Mouse (Mus musculus): ENCODE measurements around the gene Med16. TPM values are rescaled to one million over a fixed set of nuclear protein-coding genes. Genes with fewer than 3 reads are reported as not detected.
"Not testable (repeated sequence)": the region's sequence is repeated elsewhere in the genome, so short reads cannot be mapped to it uniquely, and the experiment has no call there.

Gene Med16
- polyA plus RNA-seq, 1 experiment from 2014 or later, result 46.3 TPM

- H3K4me2 ChIP-seq (ENCODE audit: low read length); H3K9me3 ChIP-seq (ENCODE audit: control insufficient read depth, low read length); H3K27me3 ChIP-seq (replicated peaks; ENCODE audit: control insufficient read depth, insufficient read depth, low read length); ATAC-seq (replicated peaks; ENCODE audit: low FRiP score, low TSS enrichment, low read depth); DNase-seq (ENCODE audit: low spot score); H3K4me3 ChIP-seq (ENCODE audit: low read depth, low read length); H3K27ac ChIP-seq (ENCODE audit: low read depth); H3K9ac ChIP-seq (ENCODE audit: low read length); H3K36me3 ChIP-seq (ENCODE audit: control insufficient read depth, insufficient read depth, low read length): not testable (repeated sequence)
- WGBS, result 52% methylated on average over 2 of the region's 3 CpGs
- H3K4me1 ChIP-seq (replicated peaks; ENCODE audit: control insufficient read depth, insufficient read depth, low read length), result peaks cover 13% of the 10 kb centered on the region; the same call in 1 of the 2 replicates
Measured at GRCm38 (mm10) chr10:79884938-79885337, 23.8 kb downstream of the Med16 start.

GRCm38 (mm10) chr10:79884446-79884845 lies 24.3 kb downstream of the Med16 start:
- ATAC-seq (replicated peaks; ENCODE audit: low FRiP score, low TSS enrichment, low read depth) (no peak), DNase-seq (ENCODE audit: low spot score) (no peak)
- no peak overlapping the region for H3K4me3 ChIP-seq (ENCODE audit: low read depth, low read length)
- 67% methylated on average over 4 of the region's 4 CpGs for WGBS
- H3K27ac ChIP-seq (ENCODE audit: low read depth), result no peak overlapping the region
- no peaks in the 10 kb centered on the region for H3K27me3 ChIP-seq (replicated peaks; ENCODE audit: control insufficient read depth, insufficient read depth, low read length)
- no peak overlapping the region for H3K9ac ChIP-seq (ENCODE audit: low read length)
- H3K36me3 ChIP-seq (ENCODE audit: control insufficient read depth, insufficient read depth, low read length), result no peaks in the 10 kb centered on the region
- H3K9me3 ChIP-seq (ENCODE audit: control insufficient read depth, low read length), result no peaks in the 10 kb centered on the region
- H3K4me2 ChIP-seq (ENCODE audit: low read length), result no peak overlapping the region
- peaks cover 13% of the 10 kb centered on the region; the same call in 1 of the 2 replicates for H3K4me1 ChIP-seq (replicated peaks; ENCODE audit: control insufficient read depth, insufficient read depth, low read length)

GRCm38 (mm10) chr10:79883297-79884084 lies 25.2 kb downstream of the Med16 start:
- Histone ChIP-seq H3K9ac (ENCODE audit: low read length) (no peak overlapping the region), H3K4me3 (ENCODE audit: low read depth, low read length) (no peak overlapping the region), H3K4me1 (replicated peaks; ENCODE audit: control insufficient read depth, insufficient read depth, low read length) (peaks cover 13% of the 10 kb centered on the region; the same call in 1 of the 2 replicates), H3K4me2 (ENCODE audit: low read length) (no peak overlapping the region), H3K27me3 (replicated peaks; ENCODE audit: control insufficient read depth, insufficient read depth, low read length) (no peaks in the 10 kb centered on the region), H3K36me3 (ENCODE audit: control insufficient read depth, insufficient read depth, low read length) (no peaks in the 10 kb centered on the region), H3K9me3 (ENCODE audit: control insufficient read depth, low read length) (no peaks in the 10 kb centered on the region), H3K27ac (ENCODE audit: low read depth) (no peak overlapping the region)
- peak; percentile 87 for DNase-seq (ENCODE audit: low spot score)
- ATAC-seq (replicated peaks; ENCODE audit: low FRiP score, low TSS enrichment, low read depth), result 0 out of 2 replicates have a peak, but pooled peaks have one; percentile 7
- WGBS, result 20% methylated on average over 22 of the region's 22 CpGs

GRCm38 (mm10) chr10:79881981-79882380 lies 26.7 kb downstream of the Med16 start:
- Histone ChIP-seq H3K9ac (ENCODE audit: low read length) (peak overlapping the region; percentile 29; the same call in 1 of the 2 replicates), H3K9me3 (ENCODE audit: control insufficient read depth, low read length) (no peaks in the 10 kb centered on the region), H3K27ac (ENCODE audit: low read depth) (no peak overlapping the region), H3K27me3 (replicated peaks; ENCODE audit: control insufficient read depth, insufficient read depth, low read length) (no peaks in the 10 kb centered on the region), H3K4me3 (ENCODE audit: low read depth, low read length) (peak overlapping the region; percentile 18; the same call in 1 of the 2 replicates), H3K4me1 (replicated peaks; ENCODE audit: control insufficient read depth, insufficient read depth, low read length) (peaks cover 13% of the 10 kb centered on the region; the same call in 1 of the 2 replicates), H3K36me3 (ENCODE audit: control insufficient read depth, insufficient read depth, low read length) (no peaks in the 10 kb centered on the region), H3K4me2 (ENCODE audit: low read length) (peak overlapping the region; percentile 42)
- ATAC-seq (replicated peaks; ENCODE audit: low FRiP score, low TSS enrichment, low read depth) (0 out of 2 replicates have a peak, but pooled peaks have one; percentile 21), DNase-seq (ENCODE audit: low spot score) (no peak)
- WGBS, result 7% methylated on average over 22 of the region's 22 CpGs

- Histone ChIP-seq H3K4me3 (ENCODE audit: low read depth, low read length) (no peak overlapping the region), H3K9ac (ENCODE audit: low read length) (no peak overlapping the region), H3K36me3 (ENCODE audit: control insufficient read depth, insufficient read depth, low read length) (no peaks in the 10 kb centered on the region), H3K27ac (ENCODE audit: low read depth) (no peak overlapping the region), H3K9me3 (ENCODE audit: control insufficient read depth, low read length) (no peaks in the 10 kb centered on the region), H3K27me3 (replicated peaks; ENCODE audit: control insufficient read depth, insufficient read depth, low read length) (no peaks in the 10 kb centered on the region), H3K4me2 (ENCODE audit: low read length) (no peak overlapping the region), H3K4me1 (replicated peaks; ENCODE audit: control insufficient read depth, insufficient read depth, low read length) (peaks cover 13% of the 10 kb centered on the region; the same call in 1 of the 2 replicates)
- DNase-seq (ENCODE audit: low spot score), result no peak
- 21% methylated on average over 9 of the region's 9 CpGs for WGBS
- ATAC-seq (replicated peaks; ENCODE audit: low FRiP score, low TSS enrichment, low read depth), result no peak
Measured at GRCm38 (mm10) chr10:79880721-79881120, 28.0 kb downstream of the Med16 start.

- no peak overlapping the region for H3K9ac ChIP-seq (ENCODE audit: low read length)
- no peaks in the 10 kb centered on the region for H3K9me3 ChIP-seq (ENCODE audit: control insufficient read depth, low read length)
- no peak overlapping the region for H3K4me2 ChIP-seq (ENCODE audit: low read length)
- H3K27ac ChIP-seq (ENCODE audit: low read depth), result no peak overlapping the region
- H3K4me3 ChIP-seq (ENCODE audit: low read depth, low read length), result no peak overlapping the region
- no peak for ATAC-seq (replicated peaks; ENCODE audit: low FRiP score, low TSS enrichment, low read depth)
- no peaks in the 10 kb centered on the region for H3K27me3 ChIP-seq (replicated peaks; ENCODE audit: control insufficient read depth, insufficient read depth, low read length)
- 16% methylated on average over 3 of the region's 3 CpGs for WGBS
- H3K36me3 ChIP-seq (ENCODE audit: control insufficient read depth, insufficient read depth, low read length), result no peaks in the 10 kb centered on the region
- H3K4me1 ChIP-seq (replicated peaks; ENCODE audit: control insufficient read depth, insufficient read depth, low read length), result peaks cover 22% of the 10 kb centered on the region; the same call in 1 of the 2 replicates
- DNase-seq (ENCODE audit: low spot score), result no peak
Measured at GRCm38 (mm10) chr10:79879527-79879926, 29.2 kb downstream of the Med16 start.

GRCm38 (mm10) chr10:79877757-79878156 lies 31.0 kb downstream of the Med16 start:
- no peak for DNase-seq (ENCODE audit: low spot score)
- Histone ChIP-seq H3K9ac (ENCODE audit: low read length) (no peak overlapping the region), H3K27ac (ENCODE audit: low read depth) (no peak overlapping the region), H3K4me3 (ENCODE audit: low read depth, low read length) (no peak overlapping the region), H3K9me3 (ENCODE audit: control insufficient read depth, low read length) (no peaks in the 10 kb centered on the region), H3K27me3 (replicated peaks; ENCODE audit: control insufficient read depth, insufficient read depth, low read length) (no peaks in the 10 kb centered on the region), H3K4me1 (replicated peaks; ENCODE audit: control insufficient read depth, insufficient read depth, low read length) (peaks cover 28% of the 10 kb centered on the region), H3K36me3 (ENCODE audit: control insufficient read depth, insufficient read depth, low read length) (no peaks in the 10 kb centered on the region), H3K4me2 (ENCODE audit: low read length) (no peak overlapping the region)
- no peak for ATAC-seq (replicated peaks; ENCODE audit: low FRiP score, low TSS enrichment, low read depth)
- 62% methylated on average over 12 of the region's 12 CpGs for WGBS

- 76% methylated on average over 1 of the region's 1 CpGs for WGBS
- no peak overlapping the region for H3K4me2 ChIP-seq (ENCODE audit: low read length)
- H3K4me1 ChIP-seq (replicated peaks; ENCODE audit: control insufficient read depth, insufficient read depth, low read length), result peaks cover 29% of the 10 kb centered on the region
- H3K9me3 ChIP-seq (ENCODE audit: control insufficient read depth, low read length), result no peaks in the 10 kb centered on the region
- no peaks in the 10 kb centered on the region for H3K27me3 ChIP-seq (replicated peaks; ENCODE audit: control insufficient read depth, insufficient read depth, low read length)
- DNase-seq (ENCODE audit: low spot score) (no peak), ATAC-seq (replicated peaks; ENCODE audit: low FRiP score, low TSS enrichment, low read depth) (no peak)
- no peak overlapping the region for H3K9ac ChIP-seq (ENCODE audit: low read length)
- no peaks in the 10 kb centered on the region for H3K36me3 ChIP-seq (ENCODE audit: control insufficient read depth, insufficient read depth, low read length)
- H3K27ac ChIP-seq (ENCODE audit: low read depth), result no peak overlapping the region
- no peak overlapping the region for H3K4me3 ChIP-seq (ENCODE audit: low read depth, low read length)
Measured at GRCm38 (mm10) chr10:79877174-79877573, 31.5 kb downstream of the Med16 start.

Data from intestine, embryonic 14.5 days (tissue).